ENCODE assay signal across 18 mouse cellular contexts in the genomic region with DNA sequence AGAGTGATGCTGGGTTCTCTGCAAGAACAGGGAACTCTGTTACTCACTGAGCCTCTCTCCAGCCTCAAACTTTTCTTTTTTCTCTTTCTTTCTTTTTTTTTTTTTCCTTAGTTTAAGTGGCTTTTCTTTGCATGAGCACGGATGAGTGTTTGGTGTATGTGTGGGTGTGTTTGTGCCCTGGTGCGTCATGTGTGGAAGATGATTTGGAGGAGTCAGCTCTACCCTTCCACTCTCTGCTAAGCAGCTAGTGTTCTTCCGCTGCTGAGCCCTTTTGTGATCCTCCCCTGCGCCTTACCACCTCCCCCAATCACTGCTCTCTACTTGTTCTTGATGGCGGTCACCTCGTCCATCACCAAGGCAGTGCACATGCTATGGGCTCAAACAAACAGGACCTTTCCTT. TPM values are rescaled to one million over a fixed set of nuclear protein-coding genes. Genes with fewer than 3 reads are reported as not detected.
A peak's percentile ranks its signal among the peaks of the same experiment; 100 is the strongest.
DNase-seq lines count a peak whose midpoint lies in the region; ATAC-seq lines count a peak whose summit lies in the region.
"Had no signal": no experiment of that assay in that cellular context is flagged by ENCODE, and none has a peak within 500 bp of the region (broad histone marks: within the 10 kb centered on the region; RNA-seq: fewer than 3 reads in every experiment).

No protein-coding gene starts in this region.

- ATAC-seq in frontal cortex, adult (ENCODE audit: low TSS enrichment), result peak; percentile 82; the same call in 1 of the 2 replicates
- ATAC-seq: activated CD4-positive, CD25-positive, alpha-beta regulatory T cell, adult 4 months; CD4-positive, CD25-positive, alpha-beta regulatory T cell, adult 4 months; Patski had no signal

- DNase-seq in frontal cortex, postnatal 10 days (ENCODE audit: low spot score in 2 of 2), result no peak
- peak; percentile 67 for DNase-seq in brain, adult 2 months (ENCODE audit: low read depth, low spot score)
- no peak for DNase-seq in gastrocnemius, postnatal 25 days
- DNase-seq: adrenal gland, adult 2 months; adrenal gland, adult 8-10 months; adrenal gland, postnatal 10 days; adrenal gland, postnatal 14 days; adrenal gland, postnatal 25 days; adrenal gland, postnatal 36 days; B cell, adult 2 months; cerebellum, adult 11 months; cerebellum, adult 11-12 months; cerebellum, adult 18-20 months; cerebellum, adult 2 months had no signal

RNA-seq across cellular contexts. Expression of gene Daglb, which starts 31.3 kb away (rescaled TPM):
- total RNA-seq in gastrocnemius, postnatal 25 days (2021), result 1 to 10 TPM; 6.0 to 7.2 TPM

RNA-seq across cellular contexts. Expression of gene Rac1, which starts 32.1 kb away (rescaled TPM):
- 100 to 1,000 TPM; 180 to 184 TPM for total RNA-seq in gastrocnemius, postnatal 25 days (2021)
